Mouse (Mus musculus) forebrain, embryonic 16.5 days (tissue): ENCODE data around the gene Crb2. TPM values are rescaled to one million over a fixed set of nuclear protein-coding genes. Genes with fewer than 3 reads are reported as not detected.

Source experiments
- ATAC-seq: fragments of 200-750 bp; cut with Nextera tagmentation; 2 replicates; pipeline ENCODE4 v1.8.0; 2017; ENCODE audit warnings: mild to moderate bottlenecking, moderate library complexity
- H3K27ac ChIP-seq: fragments of 300-500 bp; sonication (generic); 2 replicates; pipeline ENCODE4 v1.5.1; 2014; ENCODE audit warnings: low read length, control low read depth
- H3K27me3 ChIP-seq: fragments of 300-500 bp; sonication (generic); replicated peaks from 2 replicates; pipeline ENCODE4 v1.6.1; 2014; ENCODE audit warnings: low read length; ENCODE audit not compliant: control insufficient read depth, insufficient read depth
- H3K36me3 ChIP-seq: fragments of 300-500 bp; sonication (generic); 2 replicates; pipeline ENCODE4 v1.6.1; 2014; ENCODE audit not compliant: control insufficient read depth, insufficient read depth
- H3K4me1 ChIP-seq: fragments of 300-500 bp; sonication (generic); replicated peaks from 2 replicates; pipeline ENCODE4 v1.6.1; 2014; ENCODE audit warnings: low read length; ENCODE audit not compliant: control insufficient read depth, insufficient read depth
- H3K4me2 ChIP-seq: fragments of 300-500 bp; sonication (generic); 2 replicates; pipeline ENCODE4 v1.6.1; 2014; ENCODE audit warnings: mild to moderate bottlenecking, low read length, control low read depth
- H3K4me3 ChIP-seq: fragments of 300-500 bp; sonication (generic); replicated peaks from 2 replicates; pipeline ENCODE4 v1.5.1; 2014; ENCODE audit warnings: mild to moderate bottlenecking, low read length, control low read depth
- H3K9ac ChIP-seq: fragments of 300-500 bp; sonication (generic); replicated peaks from 2 replicates; pipeline ENCODE4 v1.6.1; 2014; ENCODE audit warnings: low read depth, low read length, control low read depth
- H3K9me3 ChIP-seq: fragments of 300-500 bp; sonication (generic); 2 replicates; pipeline ENCODE4 v1.6.1; 2016; ENCODE audit warnings: low read length; ENCODE audit not compliant: control insufficient read depth
- WGBS: fragments of 180-500 bp; shearing (Covaris S2); extraction: QIAGEN DNeasy Blood & Tissue Kit; methylation state at CpG from one replicate; pipeline ENCODE4 v1.1.7; 2014; 5-methylcytosine and 5-hydroxymethylcytosine counted together
- polyA plus RNA-seq: library from polyadenylated mRNA; unstranded; fragments of >200 nt; fragmentation: Nextera tagmentation; extraction: Ambion mirVana; gene quantifications from 2 replicates; pipeline ENCODE4 v1.2.1, GENCODE M21; 2015

The Crb2 gene
- polyA plus RNA-seq, 1 experiment from 2014 or later, result 5.0 TPM

- Histone ChIP-seq H3K4me3 (no peak overlapping the region), H3K9me3 (no peaks in the 10 kb centered on the region), H3K9ac (no peak overlapping the region), H3K4me1 (peaks cover 8% of the 10 kb centered on the region), H3K36me3 (no peaks in the 10 kb centered on the region), H3K4me2 (no peak overlapping the region), H3K27me3 (no peaks in the 10 kb centered on the region), H3K27ac (no peak overlapping the region)
- ATAC-seq, result no peak
- WGBS, result 86% methylated on average over 5 of the region's 5 CpGs
These were observed 36.4 kb downstream of the Crb2 start for GRCm38 (mm10) chr2:37812401-37812800.

GRCm38 (mm10) chr2:37814820-37815361, 38.8 kb downstream of the Crb2 start:
- Histone ChIP-seq H3K4me1 (peaks cover 32% of the 10 kb centered on the region), H3K4me3 (no peak overlapping the region), H3K27me3 (no peaks in the 10 kb centered on the region), H3K9me3 (no peaks in the 10 kb centered on the region), H3K36me3 (no peaks in the 10 kb centered on the region), H3K27ac (no peak overlapping the region), H3K9ac (no peak overlapping the region), H3K4me2 (no peak overlapping the region)
- WGBS, result 59% methylated on average over 8 of the region's 8 CpGs
- peak; percentile 18 for ATAC-seq

GRCm38 (mm10) chr2:37815676-37816075, 39.6 kb downstream of the Crb2 start:
- 10% methylated on average over 3 of the region's 3 CpGs for WGBS
- H3K4me1 ChIP-seq, result peaks cover 34% of the 10 kb centered on the region

DNA sequence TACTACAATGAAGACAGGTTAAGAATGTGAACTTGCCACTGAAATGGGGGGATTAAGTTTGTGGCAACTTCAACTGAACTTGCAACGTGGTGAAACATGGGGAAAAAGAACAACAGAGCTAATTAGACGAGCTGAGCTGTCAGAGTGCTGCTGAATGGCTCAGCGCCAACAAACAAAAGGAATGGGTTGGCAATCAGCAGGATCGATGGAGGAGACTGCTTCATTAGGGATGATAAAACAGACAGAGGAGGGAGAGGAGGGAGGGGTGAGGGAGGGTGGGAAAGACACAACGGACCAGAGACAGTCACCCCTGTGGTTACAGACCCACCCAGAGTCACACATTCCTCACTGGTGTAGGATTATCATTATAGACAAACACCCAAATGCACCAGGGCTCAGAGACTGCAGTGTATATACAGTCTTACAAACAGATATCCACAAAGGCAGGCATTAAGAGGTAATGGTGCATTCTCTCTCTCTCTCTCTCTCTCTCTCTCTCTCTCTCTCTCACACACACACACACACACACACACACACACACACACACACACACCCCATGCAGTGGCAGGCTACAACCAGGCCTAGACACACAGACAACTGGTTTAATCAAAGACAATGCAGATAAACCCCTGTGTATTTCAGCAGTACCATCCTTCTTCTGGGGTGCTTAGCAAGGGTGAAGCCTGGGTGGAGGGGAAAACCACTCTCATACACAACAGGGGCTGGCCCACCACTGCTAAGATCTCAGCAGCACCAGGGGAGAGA, 42.9 kb downstream of the Crb2 start:
- no peaks in the 10 kb centered on the region for H3K9me3 ChIP-seq
- peak overlapping the region; percentile 45 for H3K27ac ChIP-seq
- no peaks in the 10 kb centered on the region for H3K27me3 ChIP-seq
- H3K4me3 ChIP-seq, result no peak overlapping the region
- no peaks in the 10 kb centered on the region for H3K36me3 ChIP-seq
- peak; percentile 65 for ATAC-seq
- H3K4me1 ChIP-seq, result peaks cover 34% of the 10 kb centered on the region
- no peak overlapping the region for H3K4me2 ChIP-seq
- 0 out of 2 replicates have a peak overlapping the region, but pooled peaks have one; percentile 4 for H3K9ac ChIP-seq
- WGBS, result 5% methylated on average over 5 of the region's 5 CpGs

More at GRCm38 (mm10) chr2:37815676-37816075, 39.6 kb downstream of the Crb2 start:
- no peaks in the 10 kb centered on the region for H3K27me3 ChIP-seq
- H3K27ac ChIP-seq, result no peak overlapping the region
- peak; percentile 49; the same call in 1 of the 2 replicates for ATAC-seq
- no peak overlapping the region for H3K4me2 ChIP-seq
- no peaks in the 10 kb centered on the region for H3K36me3 ChIP-seq
- no peaks in the 10 kb centered on the region for H3K9me3 ChIP-seq
- no peak overlapping the region for H3K4me3 ChIP-seq
- no peak overlapping the region for H3K9ac ChIP-seq

GRCm38 (mm10) chr2:37819526-37820152, 43.6 kb downstream of the Crb2 start:
- Histone ChIP-seq H3K4me2 (no peak overlapping the region), H3K4me1 (peaks cover 32% of the 10 kb centered on the region), H3K36me3 (no peaks in the 10 kb centered on the region), H3K4me3 (no peak overlapping the region), H3K9ac (0 out of 2 replicates have a peak overlapping the region, but pooled peaks have one; percentile 4), H3K9me3 (no peaks in the 10 kb centered on the region), H3K27ac (peak overlapping the region; percentile 45), H3K27me3 (no peaks in the 10 kb centered on the region)
- WGBS, result 28% methylated on average over 4 of the region's 4 CpGs
- no peak for ATAC-seq

DNA sequence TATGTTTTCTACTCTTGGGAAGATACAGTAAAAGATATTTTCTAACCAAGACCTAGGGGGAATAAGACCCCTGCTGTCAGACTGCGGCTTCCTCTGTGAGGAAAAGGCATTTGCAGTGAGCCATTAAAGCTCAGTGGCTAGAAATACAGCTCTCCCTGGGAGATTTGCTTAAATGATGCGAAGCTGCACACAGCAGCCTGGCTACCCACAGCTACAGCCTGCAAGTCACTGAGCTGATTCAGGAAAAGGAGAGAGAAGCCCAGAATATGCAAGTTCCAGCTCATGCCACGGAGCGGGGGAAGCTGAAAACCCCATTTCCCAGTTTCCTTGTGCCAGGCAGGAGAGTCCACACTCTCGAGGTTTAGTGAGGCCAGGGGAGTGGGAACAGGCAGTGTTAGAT, 46.1 kb downstream of the Crb2 start:
- no peak overlapping the region; the same call in 1 of the 2 replicates for H3K9ac ChIP-seq
- WGBS, result 69% methylated on average over 5 of the region's 5 CpGs
- no peaks in the 10 kb centered on the region for H3K9me3 ChIP-seq
- H3K4me2 ChIP-seq, result no peak overlapping the region
- no peaks in the 10 kb centered on the region for H3K27me3 ChIP-seq
- no peak for ATAC-seq
- peaks cover 26% of the 10 kb centered on the region for H3K4me1 ChIP-seq
- H3K36me3 ChIP-seq, result no peaks in the 10 kb centered on the region
- H3K4me3 ChIP-seq, result no peak overlapping the region
- H3K27ac ChIP-seq, result no peak overlapping the region

DNA sequence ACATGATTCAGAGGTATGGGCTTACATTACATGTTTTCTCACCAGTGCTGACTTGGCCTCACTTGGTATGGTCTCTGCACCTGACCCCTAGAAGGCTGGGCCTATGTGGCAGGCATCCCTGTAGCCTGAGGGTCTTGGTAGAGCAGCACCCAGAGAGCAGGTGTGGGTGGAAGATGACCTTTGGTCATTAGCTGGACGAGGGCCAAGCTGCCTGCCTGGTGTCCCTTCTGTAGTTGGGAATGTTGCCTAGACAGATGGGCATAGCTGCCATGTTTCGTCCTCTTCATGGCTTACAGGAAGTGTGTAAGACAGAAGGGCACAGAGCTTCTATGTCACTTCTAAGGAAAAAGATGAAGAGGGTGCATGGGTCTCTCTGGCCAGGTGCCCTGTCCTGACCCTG, 47.8 kb downstream of the Crb2 start:
- Histone ChIP-seq H3K36me3 (no peaks in the 10 kb centered on the region), H3K27me3 (no peaks in the 10 kb centered on the region), H3K4me1 (peaks cover 12% of the 10 kb centered on the region), H3K4me2 (no peak overlapping the region), H3K4me3 (no peak overlapping the region), H3K9me3 (no peaks in the 10 kb centered on the region), H3K27ac (no peak overlapping the region), H3K9ac (no peak overlapping the region)
- WGBS, result 73% methylated on average over 2 of the region's 2 CpGs
- no peak for ATAC-seq

- no peaks in the 10 kb centered on the region for H3K9me3 ChIP-seq
These were observed 53.8 kb downstream of the Crb2 start for GRCm38 (mm10) chr2:37829758-37830275.

GRCm38 (mm10) chr2:37832253-37832652, 56.2 kb downstream of the Crb2 start:
- H3K4me3 ChIP-seq, result no peak overlapping the region
- peaks cover 24% of the 10 kb centered on the region for H3K4me1 ChIP-seq
- ATAC-seq, result 0 out of 2 replicates have a peak, but pooled peaks have one; percentile 11
- H3K9ac ChIP-seq, result no peak overlapping the region
- H3K27ac ChIP-seq, result no peak overlapping the region
- H3K36me3 ChIP-seq, result no peaks in the 10 kb centered on the region
- no peaks in the 10 kb centered on the region for H3K27me3 ChIP-seq
- H3K9me3 ChIP-seq, result no peaks in the 10 kb centered on the region
- H3K4me2 ChIP-seq, result no peak overlapping the region
- WGBS, result 27% methylated on average over 10 of the region's 10 CpGs

More at GRCm38 (mm10) chr2:37829758-37830275, 53.8 kb downstream of the Crb2 start:
- no peak overlapping the region for H3K9ac ChIP-seq
- H3K4me1 ChIP-seq, result peaks cover 24% of the 10 kb centered on the region
- no peaks in the 10 kb centered on the region for H3K36me3 ChIP-seq
- no peak overlapping the region for H3K4me2 ChIP-seq
- WGBS, result 4% methylated on average over 9 of the region's 9 CpGs
- H3K4me3 ChIP-seq, result no peak overlapping the region
- no peak overlapping the region for H3K27ac ChIP-seq
- peak; percentile 61 for ATAC-seq
- H3K27me3 ChIP-seq, result no peaks in the 10 kb centered on the region
